Mouse (Mus musculus): ENCODE measurements around the gene Dnaja2.

The Dnaja2 gene

GRCm38 (mm10) chr8:85500955-85501685 is 54.0 kb downstream of the Dnaja2 start:
- no peak for DNase-seq (ENCODE audit: low spot score)

GRCm38 (mm10) chr8:85500460-85500859 is 54.7 kb downstream of the Dnaja2 start:
- DNase-seq (ENCODE audit: low spot score): no peak

GRCm38 (mm10) chr8:85498577-85498976 is 56.6 kb downstream of the Dnaja2 start:
- DNase-seq (ENCODE audit: low spot score): no peak

- DNase-seq (ENCODE audit: low spot score): no peak
These were observed 58.4 kb downstream of the Dnaja2 start for GRCm38 (mm10) chr8:85496778-85497177.

- no peak for DNase-seq (ENCODE audit: low spot score)
These were observed 59.0 kb downstream of the Dnaja2 start for GRCm38 (mm10) chr8:85496125-85496524.

GRCm38 (mm10) chr8:85492940-85493931 is 61.9 kb downstream of the Dnaja2 start:
- peak; percentile 22 for DNase-seq (ENCODE audit: low spot score)

GRCm38 (mm10) chr8:85492125-85492875 is 62.8 kb downstream of the Dnaja2 start, which contains the start of gene Gpt2:
Gene Gpt2 (plus strand): TSS chr8:85492576.
- DNase-seq (ENCODE audit: low spot score): peak; percentile 83

- no peak for DNase-seq (ENCODE audit: low spot score)
These were observed 65.6 kb downstream of the Dnaja2 start for GRCm38 (mm10) chr8:85489546-85489945.

GRCm38 (mm10) chr8:85488631-85489030 is 66.5 kb downstream of the Dnaja2 start:
- DNase-seq (ENCODE audit: low spot score): no peak

GRCm38 (mm10) chr8:85487906-85488620 is 67.1 kb downstream of the Dnaja2 start:
- no peak for DNase-seq (ENCODE audit: low spot score)
